Mouse (Mus musculus) central nervous system, embryonic 11.5 days (tissue): ENCODE data around the gene Prol1. TPM values are rescaled to one million over a fixed set of nuclear protein-coding genes. Genes with fewer than 3 reads are reported as not detected.

Experiments used
- polyA plus RNA-seq: library from polyadenylated mRNA; depleted of rRNA; stranded (reverse); fragments of >200 nt; gene quantifications from 2 replicates; pipeline ENCODE4 v1.2.3, GENCODE M21; 2012; rRNA removed

Prol1 gene
- polyA plus RNA-seq, result not detected in 2 replicates

GRCm38 (mm10) chr5:88317012-88317411 is at the start of gene Prol1:
TSS of gene Prol1 (plus strand) at chr5:88317312.

GRCm38 (mm10) chr5:88268619-88269018 is 48.5 kb upstream of the Prol1 start, which contains the start of gene Gm7714:
TSS of gene Gm7714 (plus strand) at chr5:88268919.

GRCm38 (mm10) chr5:88375808-88376207 is 58.7 kb downstream of the Prol1 start, which contains the start of gene Amtn:
TSS of gene Amtn (plus strand) at chr5:88376108.

Other genes starting within 250 kb of the Prol1 start
- gene Smr2, start 230.8 kb upstream of the Prol1 start, polyA plus RNA-seq, result not detected in 2 replicates
- not detected in 2 replicates for gene Gm11116, start 205.8 kb upstream of the Prol1 start, polyA plus RNA-seq
- gene Gm11115, start 163.2 kb upstream of the Prol1 start, polyA plus RNA-seq, result not detected in 2 replicates
- not detected in 2 replicates for gene Gm7714, start 48.4 kb upstream of the Prol1 start, polyA plus RNA-seq
- 0.16 TPM in 1 of 2 replicates, not detected in the other for gene Amtn, start 58.8 kb downstream of the Prol1 start, polyA plus RNA-seq
- 0.02 and 0.06 TPM in 2 replicates for gene Ambn, start 138.7 kb downstream of the Prol1 start, polyA plus RNA-seq
- 0.04 TPM in 1 of 2 replicates, not detected in the other for gene Enam, start 170.7 kb downstream of the Prol1 start, polyA plus RNA-seq
- gene Jchain, start 210.6 kb downstream of the Prol1 start, polyA plus RNA-seq, result 0.47 and 0.72 TPM in 2 replicates
- gene Utp3, start 237.2 kb downstream of the Prol1 start, polyA plus RNA-seq, result 61.8 and 130 TPM in 2 replicates
- 63.4 and 75.6 TPM in 2 replicates for gene Rufy3, start 247.7 kb downstream of the Prol1 start, polyA plus RNA-seq